Mouse (Mus musculus): ENCODE results near the gene Slc9a9. TPM values are rescaled to one million over a fixed set of nuclear protein-coding genes. Genes with fewer than 3 reads are reported as not detected.

Gene Slc9a9
- polyA plus RNA-seq, 1 experiment: 5.3 TPM

DNA sequence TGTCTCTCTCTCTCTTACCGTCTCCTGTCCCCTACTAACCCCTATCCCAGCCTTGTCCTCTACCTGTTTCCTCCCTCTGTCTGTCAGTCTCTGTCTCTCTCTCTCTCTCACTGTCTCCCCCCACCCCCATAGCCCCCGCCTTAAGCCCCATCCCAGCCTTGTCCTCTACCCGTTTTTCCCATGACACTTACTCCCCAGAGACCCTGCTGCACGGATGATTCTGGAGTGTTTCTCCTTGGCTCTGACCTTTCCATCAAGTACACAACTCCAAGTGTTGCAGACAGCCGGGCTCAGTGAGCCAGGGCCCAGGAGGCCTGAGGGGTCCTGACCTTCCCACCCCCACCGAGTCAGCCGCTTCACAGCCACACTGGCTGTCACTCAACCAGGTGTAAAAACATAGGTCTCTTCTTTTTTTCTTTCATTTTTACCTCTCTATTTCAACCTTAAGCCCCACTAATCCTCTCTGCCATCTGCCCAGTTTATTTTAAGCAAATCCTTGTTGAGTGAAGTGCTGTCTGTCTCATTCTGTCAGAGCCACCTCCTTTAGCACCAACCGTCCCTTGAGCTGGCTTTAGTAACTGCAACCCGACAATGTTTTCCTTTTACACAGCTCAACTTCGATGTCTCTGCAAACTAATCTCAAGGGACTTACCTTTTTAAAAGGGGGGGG lies 32.4 kb downstream of the Slc9a9 start:
- peak; percentile 22 for DNase-seq (ENCODE audit: low read depth)
- TF ChIP-seq POLR2A (IDR thresholded peaks at IDR 0.05; ENCODE audit: borderline replicate concordance, extremely low read depth, insufficient read depth, insufficient read length, poor library complexity, severe bottlenecking) (no peak), CTCF (IDR thresholded peaks at IDR 0.05; ENCODE audit: borderline replicate concordance, extremely low read depth, insufficient read depth, insufficient read length) (no peak)

DNA sequence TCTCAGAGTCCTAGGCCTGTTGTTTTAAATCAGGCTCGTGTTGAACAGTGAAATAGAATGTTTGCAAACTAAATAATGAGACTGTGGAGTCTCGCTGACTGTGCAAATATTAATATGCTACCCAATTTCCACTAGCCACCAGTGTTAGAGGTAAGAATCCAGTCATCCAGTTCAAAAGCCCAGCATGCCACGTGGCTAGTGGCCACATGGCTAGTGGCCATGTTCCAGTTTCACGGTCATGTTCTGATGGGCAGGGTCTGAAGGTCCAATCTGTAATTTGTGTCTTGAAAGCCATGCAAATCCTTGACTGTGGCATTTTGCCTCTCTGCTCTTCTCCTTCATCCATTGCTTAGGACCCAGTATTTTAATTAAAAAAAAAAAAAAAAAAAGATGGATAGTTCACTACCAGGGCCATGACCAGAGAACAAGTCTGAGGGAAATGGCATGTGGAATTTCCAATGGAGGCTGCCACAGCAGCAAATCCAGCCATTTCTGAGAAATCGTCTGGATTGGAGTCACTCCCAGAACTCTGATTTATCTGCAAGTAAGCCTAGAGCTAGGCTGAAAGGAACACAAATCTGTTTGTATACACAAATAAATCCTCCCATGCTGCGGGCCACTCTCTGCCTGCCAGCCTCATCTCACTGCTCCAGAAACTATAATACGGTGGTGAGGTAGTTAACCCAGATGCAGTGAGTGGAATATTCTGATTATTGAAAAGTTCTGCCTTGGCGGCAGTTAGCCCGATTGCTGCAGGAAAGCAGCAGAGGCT lies 35.5 kb downstream of the Slc9a9 start:
- peak; percentile 27 for DNase-seq (ENCODE audit: low read depth)
- TF ChIP-seq CTCF (IDR thresholded peaks at IDR 0.05; ENCODE audit: borderline replicate concordance, extremely low read depth, insufficient read depth, insufficient read length): no peak
- no peak for TF ChIP-seq POLR2A (IDR thresholded peaks at IDR 0.05; ENCODE audit: borderline replicate concordance, extremely low read depth, insufficient read depth, insufficient read length, poor library complexity, severe bottlenecking)

DNA sequence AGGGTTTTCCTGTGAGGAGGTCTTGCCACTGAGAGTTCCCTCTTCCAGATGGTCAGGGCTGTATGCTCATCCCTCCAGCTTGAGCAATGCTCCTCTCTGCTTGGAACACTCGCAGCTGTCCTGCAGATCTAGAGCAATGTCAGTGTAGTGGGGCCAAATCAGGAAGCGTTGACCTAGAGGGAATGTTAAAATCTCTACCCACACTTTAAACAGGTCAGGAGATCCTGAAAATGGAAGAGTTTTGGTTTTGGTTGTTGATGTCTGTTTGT lies 36.0 kb downstream of the Slc9a9 start:
- DNase-seq (ENCODE audit: low read depth): no peak
- TF ChIP-seq CTCF (IDR thresholded peaks at IDR 0.05; ENCODE audit: borderline replicate concordance, extremely low read depth, insufficient read depth, insufficient read length) (no peak), POLR2A (IDR thresholded peaks at IDR 0.05; ENCODE audit: borderline replicate concordance, extremely low read depth, insufficient read depth, insufficient read length, poor library complexity, severe bottlenecking) (no peak)

DNA sequence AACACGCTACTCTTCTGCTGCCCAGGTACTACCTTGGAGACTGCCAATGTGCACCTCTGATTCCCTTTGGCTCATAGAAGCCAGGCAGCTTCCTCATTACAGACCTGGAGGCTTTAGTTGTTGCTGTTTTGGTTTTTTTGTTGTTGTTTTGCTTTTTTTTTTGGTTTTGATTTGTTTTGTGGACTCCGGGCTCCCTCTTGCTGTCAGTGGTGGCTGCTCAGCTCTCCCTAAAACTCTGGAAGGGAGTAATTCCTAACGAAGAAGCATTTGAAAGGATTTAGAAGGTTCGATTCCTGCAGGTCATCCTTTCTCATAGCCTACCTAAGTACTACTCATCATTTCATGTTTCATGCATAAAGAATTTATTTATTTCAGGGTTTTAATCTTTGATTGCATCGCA lies 42.4 kb downstream of the Slc9a9 start:
- DNase-seq (ENCODE audit: low read depth): no peak
- TF ChIP-seq POLR2A (IDR thresholded peaks at IDR 0.05; ENCODE audit: borderline replicate concordance, extremely low read depth, insufficient read depth, insufficient read length, poor library complexity, severe bottlenecking) (no peak), CTCF (IDR thresholded peaks at IDR 0.05; ENCODE audit: borderline replicate concordance, extremely low read depth, insufficient read depth, insufficient read length) (no peak)

DNA sequence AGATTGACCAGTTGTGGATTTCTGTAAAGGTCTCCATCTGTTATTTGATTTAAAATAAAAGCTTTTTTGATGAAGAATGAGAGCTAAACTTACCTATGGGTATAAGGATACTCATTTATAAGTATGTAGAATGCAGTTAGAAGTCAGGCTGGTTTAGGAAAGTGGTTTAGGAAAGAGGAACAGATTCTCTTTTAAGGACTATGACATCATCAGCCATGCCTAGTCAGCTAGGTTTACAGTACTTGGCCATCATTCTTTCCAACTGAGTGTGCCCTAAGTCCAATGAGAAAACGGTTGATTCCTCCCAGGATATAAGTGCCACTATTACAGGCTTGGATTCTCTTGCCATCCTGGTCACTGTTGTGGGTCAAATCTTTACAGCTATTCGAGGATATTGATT lies 47.0 kb downstream of the Slc9a9 start:
- no peak for DNase-seq (ENCODE audit: low read depth)
- no peak for TF ChIP-seq POLR2A (IDR thresholded peaks at IDR 0.05; ENCODE audit: borderline replicate concordance, extremely low read depth, insufficient read depth, insufficient read length, poor library complexity, severe bottlenecking)

DNA sequence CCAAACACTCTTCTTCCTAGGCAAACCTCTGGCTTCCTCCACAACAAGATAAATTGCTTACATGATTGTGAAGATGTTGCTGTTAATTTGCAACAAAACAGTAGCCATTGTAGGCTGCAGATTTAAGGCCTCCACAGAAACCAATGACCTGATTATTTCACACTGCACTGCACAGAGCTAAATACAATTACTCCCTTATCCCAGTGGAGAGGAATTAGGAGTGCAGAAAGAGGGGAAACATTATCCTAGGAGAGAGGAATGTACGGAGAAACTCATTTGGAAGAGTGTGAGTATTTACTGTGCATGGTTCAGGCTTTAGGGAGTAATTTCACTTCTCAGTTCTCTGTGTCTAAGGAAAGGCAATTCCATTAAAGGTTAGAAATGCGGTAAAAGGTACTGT lies 53.9 kb downstream of the Slc9a9 start:
- TF ChIP-seq CTCF (IDR thresholded peaks at IDR 0.05; ENCODE audit: borderline replicate concordance, extremely low read depth, insufficient read depth, insufficient read length): no peak
- no peak for TF ChIP-seq POLR2A (IDR thresholded peaks at IDR 0.05; ENCODE audit: borderline replicate concordance, extremely low read depth, insufficient read depth, insufficient read length, poor library complexity, severe bottlenecking)

DNA sequence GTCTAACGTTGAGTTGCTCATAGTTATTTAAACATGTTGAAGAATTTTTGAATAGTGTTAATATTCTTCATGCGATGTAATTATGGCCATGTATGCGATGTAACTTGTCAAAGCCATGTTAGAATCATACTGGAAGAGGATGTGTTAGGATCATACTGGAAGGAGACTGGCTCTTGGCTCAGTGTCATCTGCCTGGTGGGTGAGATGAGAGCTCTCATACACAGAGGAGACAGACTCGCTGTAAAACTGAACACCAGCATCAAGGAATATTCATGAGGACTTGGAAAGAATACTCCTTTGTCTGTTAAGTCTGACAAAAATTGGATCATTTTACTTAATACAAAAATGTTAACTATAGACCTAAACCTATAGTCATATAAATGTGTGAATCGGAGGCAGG lies 55.4 kb downstream of the Slc9a9 start:
- TF ChIP-seq POLR2A (IDR thresholded peaks at IDR 0.05; ENCODE audit: borderline replicate concordance, extremely low read depth, insufficient read depth, insufficient read length, poor library complexity, severe bottlenecking) (no peak), CTCF (IDR thresholded peaks at IDR 0.05; ENCODE audit: borderline replicate concordance, extremely low read depth, insufficient read depth, insufficient read length) (no peak)
- no peak for DNase-seq (ENCODE audit: low read depth)

More for the DNA sequence above, 53.9 kb downstream of the Slc9a9 start:
- DNase-seq (ENCODE audit: low read depth): no peak

DNA sequence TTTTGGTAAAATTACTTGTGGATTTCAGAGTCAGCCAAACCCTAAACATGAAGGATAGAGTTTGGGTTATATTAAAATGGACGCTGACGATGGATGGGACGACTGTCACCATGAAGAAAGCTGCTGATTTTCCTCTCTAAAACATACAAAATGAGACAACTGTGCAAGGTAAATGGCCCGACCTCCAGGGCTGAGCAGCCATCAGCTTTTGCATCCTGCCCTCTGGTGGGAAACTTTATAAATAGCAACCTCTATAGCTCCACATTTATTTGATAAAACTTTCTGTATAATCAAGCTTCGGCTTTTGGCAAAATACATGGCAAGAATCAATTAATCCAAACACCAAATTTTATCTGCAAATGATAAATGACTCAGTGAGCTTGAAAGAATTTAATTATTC lies 57.7 kb downstream of the Slc9a9 start:
- DNase-seq (ENCODE audit: low read depth): peak; percentile 74

DNA sequence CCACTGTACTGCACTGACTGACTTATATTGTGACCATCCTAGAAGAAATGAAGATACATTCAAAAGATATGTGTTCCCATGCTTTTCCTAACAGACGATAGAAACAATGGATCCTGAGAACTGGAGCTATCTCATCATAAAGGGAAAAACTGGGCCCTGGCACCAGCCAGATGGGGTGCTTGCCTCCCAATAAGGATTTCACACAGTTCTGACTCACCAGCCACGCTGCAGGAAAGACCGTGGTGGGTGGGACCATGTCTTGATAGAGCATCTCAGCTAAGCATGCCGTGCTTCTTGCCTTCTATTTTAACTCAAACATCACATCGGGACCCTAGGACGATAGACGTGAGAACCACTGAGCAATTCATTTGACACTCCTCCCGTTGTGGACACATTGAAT lies 60.7 kb downstream of the Slc9a9 start:
- no peak for TF ChIP-seq POLR2A (IDR thresholded peaks at IDR 0.05; ENCODE audit: borderline replicate concordance, extremely low read depth, insufficient read depth, insufficient read length, poor library complexity, severe bottlenecking)
- no peak for TF ChIP-seq CTCF (IDR thresholded peaks at IDR 0.05; ENCODE audit: borderline replicate concordance, extremely low read depth, insufficient read depth, insufficient read length)
- DNase-seq (ENCODE audit: low read depth): no peak

More for the DNA sequence above, 57.7 kb downstream of the Slc9a9 start:
- TF ChIP-seq POLR2A (IDR thresholded peaks at IDR 0.05; ENCODE audit: borderline replicate concordance, extremely low read depth, insufficient read depth, insufficient read length, poor library complexity, severe bottlenecking) (no peak), CTCF (IDR thresholded peaks at IDR 0.05; ENCODE audit: borderline replicate concordance, extremely low read depth, insufficient read depth, insufficient read length) (peak; percentile 60; the same call in 1 of the 2 replicates)

DNA sequence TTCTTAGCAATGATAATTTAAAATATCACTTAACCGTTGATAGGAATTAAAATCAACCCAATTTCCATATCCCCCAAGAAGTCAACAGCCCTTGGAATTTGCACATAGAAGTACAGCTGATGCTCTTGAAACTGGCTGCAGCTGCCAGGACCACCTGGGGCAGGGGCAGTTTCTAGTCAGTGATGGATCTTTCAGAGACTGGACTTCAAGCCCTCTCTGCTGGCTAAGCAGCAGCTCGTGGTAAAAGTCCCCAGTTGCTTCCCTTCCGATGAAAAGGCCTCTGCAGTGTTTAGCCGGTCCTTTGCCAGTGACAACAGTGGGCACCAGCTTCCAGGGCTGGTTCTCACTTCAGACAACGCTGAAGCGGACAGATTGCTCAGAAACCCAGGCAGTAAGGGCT lies 62.4 kb downstream of the Slc9a9 start:
- no peak for TF ChIP-seq POLR2A (IDR thresholded peaks at IDR 0.05; ENCODE audit: borderline replicate concordance, extremely low read depth, insufficient read depth, insufficient read length, poor library complexity, severe bottlenecking)
- TF ChIP-seq CTCF (IDR thresholded peaks at IDR 0.05; ENCODE audit: borderline replicate concordance, extremely low read depth, insufficient read depth, insufficient read length): no peak
- DNase-seq (ENCODE audit: low read depth): no peak

DNA sequence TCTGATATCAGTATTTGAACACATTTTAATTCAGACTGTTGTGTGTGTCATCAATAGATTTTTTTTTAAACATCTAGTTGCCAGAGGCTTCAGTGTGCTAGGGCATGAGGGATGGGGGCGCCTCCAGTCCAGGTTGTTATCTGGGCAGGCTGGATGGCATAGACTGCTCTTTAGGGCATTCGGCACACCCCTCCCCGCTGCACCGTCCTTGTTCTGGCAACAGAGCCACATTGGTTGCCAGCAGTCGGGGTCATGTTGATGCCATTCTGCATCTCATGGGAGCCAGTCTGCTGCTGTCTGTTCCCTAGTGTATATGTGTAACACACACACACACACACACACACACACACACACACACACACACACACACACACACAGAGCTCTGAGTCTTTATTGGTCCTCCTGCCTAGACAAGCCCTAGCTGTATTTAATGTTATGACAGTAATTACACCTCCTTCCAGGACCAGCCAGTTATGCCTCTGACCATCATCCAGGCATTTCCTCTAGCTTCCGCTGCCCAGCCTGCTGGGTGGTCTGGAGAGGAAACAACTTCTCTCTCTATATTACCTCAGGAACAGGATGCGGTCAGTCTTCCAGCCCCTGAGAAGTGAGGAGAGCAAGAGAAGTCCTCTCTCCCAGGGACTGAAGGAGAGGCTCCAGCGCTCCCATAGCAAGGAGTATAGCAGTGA lies 63.0 kb downstream of the Slc9a9 start:
- DNase-seq (ENCODE audit: low read depth): no peak
- no peak for TF ChIP-seq CTCF (IDR thresholded peaks at IDR 0.05; ENCODE audit: borderline replicate concordance, extremely low read depth, insufficient read depth, insufficient read length)
- TF ChIP-seq POLR2A (IDR thresholded peaks at IDR 0.05; ENCODE audit: borderline replicate concordance, extremely low read depth, insufficient read depth, insufficient read length, poor library complexity, severe bottlenecking): no peak
